Mouse (Mus musculus) CH12.LX (cell line): Measurements from ENCODE around the gene Eepd1. TPM values are rescaled to one million over a fixed set of nuclear protein-coding genes. Genes with fewer than 3 reads are reported as not detected.

Experiments used
- DNase-seq: peaks from one replicate; pipeline ENCODE4 v3.0.0-alpha.2; 2013; ENCODE audit errors: extremely low read depth
- H3K27ac ChIP-seq: 2 replicates; pipeline ENCODE4 v1.5.1; 2012; ENCODE audit warnings: low read depth, mild to moderate bottlenecking, control low read depth, moderate library complexity; ENCODE audit not compliant: insufficient read depth
- H3K27me3 ChIP-seq: replicated peaks from 2 replicates; pipeline ENCODE3; 2012; ENCODE audit warnings: inconsistent platforms
- H3K36me3 ChIP-seq, 2 experiments: replicated peaks in 1 of 2; 2 replicates each; pipeline versions ENCODE3 to v1.6.1; 2012; ENCODE audit warnings: inconsistent platforms in 1 of 2, low read length in 1 of 2, mild to moderate bottlenecking in 1 of 2, mixed read lengths in 1 of 2, moderate library complexity in 1 of 2; ENCODE audit not compliant: control insufficient read depth in 1 of 2, insufficient read depth in 1 of 2
- H3K4me1 ChIP-seq, 2 experiments: 2 replicates each; pipeline ENCODE4 v1.6.1; 2012; ENCODE audit warnings: inconsistent platforms in 1 of 2, moderate library complexity in 1 of 2; ENCODE audit not compliant: insufficient read depth in 2 of 2, control insufficient read depth in 1 of 2
- H3K4me2 ChIP-seq: 2 replicates; pipeline ENCODE4 v1.6.1; 2012; ENCODE audit warnings: low read depth, mild to moderate bottlenecking, control low read depth; ENCODE audit not compliant: poor library complexity, insufficient read depth, severe bottlenecking
- H3K4me3 ChIP-seq, 3 experiments: fragments of 150-350 bp in 1 of 3; sonication (generic) in 1 of 3; replicated peaks in 1 of 3; 2 replicates each; pipeline versions ENCODE3 to v1.5.1; 2011 to 2012; ENCODE audit warnings: low read depth in 2 of 3, low read length in 2 of 3, mild to moderate bottlenecking in 2 of 3, moderate library complexity in 2 of 3, control low read depth in 1 of 3, improper control_type of control experiment in 1 of 3, inconsistent platforms in 1 of 3, mixed read lengths in 1 of 3; ENCODE audit not compliant: poor library complexity in 1 of 3
- H3K79me2 ChIP-seq: replicated peaks from 2 replicates; pipeline ENCODE4 v1.6.1; 2012; ENCODE audit warnings: mild to moderate bottlenecking, moderate library complexity; ENCODE audit not compliant: control insufficient read depth, poor library complexity, insufficient read depth, severe bottlenecking; ENCODE audit errors: extremely low read depth
- H3K9ac ChIP-seq: 2 replicates; pipeline ENCODE4 v1.6.1; 2012; ENCODE audit warnings: low read depth, mild to moderate bottlenecking, control low read depth, moderate library complexity; ENCODE audit not compliant: insufficient read depth
- H3K9me3 ChIP-seq: replicated peaks from 2 replicates; pipeline ENCODE3; 2012; ENCODE audit warnings: low read length, inconsistent platforms, mixed read lengths
- CHD1 ChIP-seq: IDR thresholded peaks from 2 replicates; pipeline ENCODE4 v1.6.1; 2012; ENCODE audit warnings: low read depth, low read length, improper control_type of control experiment, inconsistent platforms
- CHD2 ChIP-seq: IDR thresholded peaks from 2 replicates; pipeline ENCODE4 v1.6.1; 2011; ENCODE audit warnings: low read length, improper control_type of control experiment
- CTCF ChIP-seq, 2 experiments: IDR thresholded peaks in 1 of 2; conservative IDR thresholded peaks in 1 of 2; 2 replicates each; pipeline ENCODE4 v1.5.1; 2011 to 2012; ENCODE audit warnings: low read depth in 2 of 2, low read length in 2 of 2, improper control_type of control experiment in 1 of 2, inconsistent platforms in 1 of 2, mild to moderate bottlenecking in 1 of 2, moderate library complexity in 1 of 2
- E2F4 ChIP-seq: IDR thresholded peaks from 2 replicates; pipeline ENCODE4 v1.6.1; 2011; ENCODE audit warnings: low read depth, low read length, improper control_type of control experiment; ENCODE audit not compliant: insufficient replicate concordance
- ELF1 ChIP-seq: IDR thresholded peaks from 2 replicates; pipeline ENCODE4 v1.6.1; 2014; ENCODE audit warnings: low read depth, mild to moderate bottlenecking, inconsistent platforms, low read length, improper control_type of control experiment
- EP300 ChIP-seq: IDR thresholded peaks from 2 replicates; pipeline ENCODE4 v1.6.1; 2011; ENCODE audit warnings: low read length, improper control_type of control experiment
- GABPA ChIP-seq: IDR thresholded peaks from 2 replicates; pipeline ENCODE4 v1.6.1; 2012; ENCODE audit warnings: low read depth, low read length, improper control_type of control experiment, inconsistent platforms; ENCODE audit not compliant: insufficient replicate concordance
- HCFC1 ChIP-seq: IDR thresholded peaks from 2 replicates; pipeline ENCODE4 v1.6.1; 2012; ENCODE audit warnings: low read depth, mild to moderate bottlenecking, inconsistent platforms, low read length, improper control_type of control experiment
- IRF4 ChIP-seq: IDR thresholded peaks from 2 replicates; pipeline ENCODE4 v1.6.1; 2014; ENCODE audit warnings: low read depth, mild to moderate bottlenecking, inconsistent platforms, low read length, improper control_type of control experiment
- JUND ChIP-seq: conservative IDR thresholded peaks from 2 replicates; pipeline ENCODE4 v1.6.1; 2011; ENCODE audit warnings: low read depth, low read length, improper control_type of control experiment
- MEF2A ChIP-seq: IDR thresholded peaks from 2 replicates; pipeline ENCODE4 v1.6.1; 2014; ENCODE audit warnings: low read depth, mild to moderate bottlenecking, inconsistent platforms, low read length, improper control_type of control experiment, borderline replicate concordance
- NRF1 ChIP-seq: IDR thresholded peaks from 2 replicates; pipeline ENCODE4 v1.6.1; 2014; ENCODE audit warnings: low read depth, mild to moderate bottlenecking, inconsistent platforms, low read length, improper control_type of control experiment, moderate library complexity
- RCOR1 ChIP-seq: conservative IDR thresholded peaks from 2 replicates; pipeline ENCODE4 v1.6.1; 2012; ENCODE audit warnings: low read depth, mild to moderate bottlenecking, inconsistent platforms, low read length, improper control_type of control experiment
- SIN3A ChIP-seq: IDR thresholded peaks from 2 replicates; pipeline ENCODE4 v1.6.1; 2012; ENCODE audit warnings: low read length, improper control_type of control experiment, inconsistent platforms
- SMC3 ChIP-seq: IDR thresholded peaks from 2 replicates; pipeline ENCODE4 v1.6.1; 2011; ENCODE audit warnings: low read depth, low read length, improper control_type of control experiment
- TCF12 ChIP-seq: IDR thresholded peaks from 2 replicates; pipeline ENCODE4 v1.6.1; 2014; ENCODE audit warnings: low read depth, mild to moderate bottlenecking, inconsistent platforms, low read length, improper control_type of control experiment
- UBTF ChIP-seq: IDR thresholded peaks from 2 replicates; pipeline ENCODE4 v1.6.1; 2012; ENCODE audit warnings: low read depth, mild to moderate bottlenecking, inconsistent platforms, low read length, improper control_type of control experiment, moderate library complexity
- USF1 ChIP-seq: IDR thresholded peaks from 2 replicates; pipeline ENCODE4 v1.6.1; 2014; ENCODE audit warnings: low read depth, mild to moderate bottlenecking, inconsistent platforms, low read length, improper control_type of control experiment
- USF2 ChIP-seq: conservative IDR thresholded peaks from 2 replicates; pipeline ENCODE4 v1.6.1; 2011; ENCODE audit warnings: low read depth, low read length, improper control_type of control experiment
- ZKSCAN1 ChIP-seq: IDR thresholded peaks from 2 replicates; pipeline ENCODE4 v1.6.1; 2012; ENCODE audit warnings: low read depth, inconsistent platforms, low read length, improper control_type of control experiment, borderline replicate concordance
- ZMIZ1 ChIP-seq: IDR thresholded peaks from 2 replicates; pipeline ENCODE4 v1.6.1; 2012; ENCODE audit warnings: low read depth, mild to moderate bottlenecking, inconsistent platforms, low read length, improper control_type of control experiment
- ZNF384 ChIP-seq: IDR thresholded peaks from 2 replicates; pipeline ENCODE4 v1.6.1; 2012; ENCODE audit warnings: low read depth, low read length, improper control_type of control experiment, inconsistent platforms
- dilution Hi-C: fragments of 300-500 bp; cut with MboI; formaldehyde crosslinking; loops from 2 replicates; pipeline ENCODE4 v1.14.3; 2020; ENCODE audit warnings: low sequenced_read_pairs; ENCODE audit not compliant: extremely low pct_unique_long_range_greater_than_20kb, extremely low pct_ligation_motif_present
- in situ Hi-C: fragments of 300-500 bp; cut with MboI; formaldehyde crosslinking; loops from 3 replicates; pipeline ENCODE4 v1.14.3; 2019; ENCODE audit warnings: low sequenced_read_pairs, low pct_ligation_motif_present, low pct_unique_long_range_greater_than_20kb, mixed read lengths
- polyA plus RNA-seq: library from polyadenylated mRNA; unstranded; fragments of >175 nt; gene quantifications from 2 replicates; pipeline ENCODE4 v1.2.1, GENCODE M21; 2012; ENCODE audit warnings: low read depth; ENCODE audit not compliant: insufficient read length
- total RNA-seq, 2 experiments: library from RNA; depleted of rRNA; stranded (reverse); fragments of 300-350 nt in 1 of 2; fragments of >200 nt in 1 of 2; gene quantifications; 2 replicates each; pipeline ENCODE4 v1.2.3; 2012 to 2014

Gene Eepd1
- total and polyA plus RNA-seq, 3 experiments: 1.3 to 2.5 (median 2.2) TPM

DNA sequence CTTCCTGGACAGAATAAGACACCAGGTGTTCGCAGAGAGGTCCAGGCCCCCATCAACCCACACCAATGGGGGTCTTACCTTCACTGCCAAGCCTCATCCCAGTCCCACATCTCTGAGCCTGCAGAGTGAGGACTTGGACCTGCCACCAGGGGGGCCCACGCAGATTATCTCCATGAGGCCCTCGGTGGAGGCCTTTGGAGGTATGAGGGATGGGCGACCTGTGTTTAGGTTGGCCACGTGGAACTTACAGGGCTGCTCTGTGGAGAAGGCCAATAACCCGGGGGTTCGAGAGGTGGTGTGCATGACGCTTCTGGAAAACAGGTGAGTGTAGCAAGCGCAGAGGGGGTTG, 1.6 kb downstream of the Eepd1 start:
- H3K9me3 ChIP-seq: no peaks in the 10 kb centered on the region
- no peaks in the 10 kb centered on the region for H3K79me2 ChIP-seq
- H3K4me2 ChIP-seq: no peak overlapping the region
- TF ChIP-seq USF2 (no peak), CTCF (conservative IDR thresholded peaks at IDR 0.05 in 1 of 2, IDR thresholded peaks at IDR 0.05 in 1 of 2; ENCODE audit: low read depth in 2 of 2, low read length in 2 of 2) (peak in 1 of 2 experiments; percentile 13; a peak in 1 of 4 replicates)
- TF ChIP-seq, all 38 proteins: peak for 1
- H3K4me1 ChIP-seq: peaks cover 6 to 43% of the 10 kb centered on the region in 2 experiments; a peak in 3 of 4 replicates
- DNase-seq: no peak
- in situ Hi-C loops: loop anchor here (10.0 kb wide), 1 partner anchor 102 kb away; no protein-coding TSS in a partner anchor
- no peaks in the 10 kb centered on the region for H3K27me3 ChIP-seq
- no peaks in the 10 kb centered on the region for H3K36me3 ChIP-seq
- no peak overlapping the region for H3K27ac ChIP-seq
- H3K4me3 ChIP-seq: peak overlapping the region in 1 of 3 experiments; percentile 13
- dilution Hi-C loops: no loop called here
- no peak overlapping the region for H3K9ac ChIP-seq

DNA sequence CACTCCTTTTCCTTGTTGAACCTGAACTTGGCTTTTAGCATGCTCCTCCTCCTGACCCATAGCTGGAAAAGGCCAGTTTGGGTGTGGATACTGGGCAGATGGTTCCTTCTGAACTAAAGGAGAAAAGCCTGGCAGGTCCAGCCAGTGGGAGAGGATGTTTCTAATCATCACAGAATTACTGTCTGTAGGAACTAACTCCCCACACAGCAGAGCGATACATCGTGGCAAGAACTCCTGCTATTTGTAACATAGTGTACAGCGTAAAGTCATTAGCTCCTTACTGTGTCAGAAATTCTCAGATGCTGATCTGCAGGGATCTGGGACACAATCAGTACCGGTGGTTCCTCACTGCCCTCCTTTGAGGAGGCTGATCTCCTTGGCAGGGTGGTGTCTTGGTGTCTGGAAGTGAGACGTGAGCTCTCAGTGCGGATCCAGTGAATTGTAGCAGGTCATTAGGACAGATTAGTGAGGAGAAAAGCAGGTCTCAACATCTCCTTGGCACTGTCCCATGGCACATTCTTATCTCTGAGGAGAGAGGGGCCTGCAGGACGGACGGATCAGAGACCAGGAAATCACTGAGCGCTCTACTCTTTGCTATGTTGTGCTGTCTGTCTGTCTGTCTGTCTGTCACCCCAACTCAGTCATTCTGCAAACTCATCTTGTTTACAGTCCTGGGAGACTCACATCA, 2.7 kb downstream of the Eepd1 start:
- Histone ChIP-seq H3K9me3 (no peaks in the 10 kb centered on the region), H3K9ac (no peak overlapping the region), H3K79me2 (no peaks in the 10 kb centered on the region), H3K27ac (no peak overlapping the region), H3K4me1 (peaks cover 6 to 38% of the 10 kb centered on the region in 2 experiments; a peak in 3 of 4 replicates), H3K36me3 (peaks cover 0 to 5% of the 10 kb centered on the region in 2 experiments), H3K4me3 (peak overlapping the region in 1 of 3 experiments; percentile 11), H3K4me2 (no peak overlapping the region), H3K27me3 (no peaks in the 10 kb centered on the region)
- in situ Hi-C loops: loop anchor here (10.0 kb wide), 1 partner anchor 101 kb away; no protein-coding TSS in a partner anchor
- TF ChIP-seq MEF2A: no peak
- no peak for TF ChIP-seq UBTF
- TF ChIP-seq SIN3A: no peak
- TF ChIP-seq E2F4: no peak
- TF ChIP-seq USF1: no peak
- no peak for DNase-seq
- dilution Hi-C loops: no loop called here

DNA sequence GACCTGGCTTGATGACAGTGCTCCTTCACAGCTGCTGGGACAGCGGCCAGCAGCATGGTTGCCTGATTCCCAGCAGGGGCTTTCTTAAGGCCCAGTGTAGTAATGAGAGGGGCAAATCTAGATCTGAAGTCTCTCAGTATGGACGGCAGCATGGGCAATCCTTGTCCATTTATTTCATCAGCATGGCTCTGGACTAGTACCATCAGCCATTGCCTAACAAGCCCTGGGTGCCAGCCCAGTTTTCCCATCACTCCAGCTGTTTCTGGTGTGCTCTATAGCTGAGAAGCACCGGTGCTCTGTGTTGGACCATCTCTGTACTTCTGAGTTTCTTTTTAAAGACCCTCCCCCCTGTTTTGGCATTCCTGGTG, 3.3 kb downstream of the Eepd1 start:
- dilution Hi-C loops (no loop called here), in situ Hi-C loops (loop anchor here (10.0 kb wide), 1 partner anchor 100 kb away; no protein-coding TSS in a partner anchor)
- peaks cover 0 to 5% of the 10 kb centered on the region in 2 experiments for H3K36me3 ChIP-seq
- DNase-seq: no peak
- no peak overlapping the region for H3K27ac ChIP-seq
- H3K4me3 ChIP-seq: no peak overlapping the region
- H3K79me2 ChIP-seq: no peaks in the 10 kb centered on the region
- no peaks in the 10 kb centered on the region for H3K9me3 ChIP-seq
- H3K4me1 ChIP-seq: peaks cover 6 to 38% of the 10 kb centered on the region in 2 experiments; a peak in 3 of 4 replicates
- no peak overlapping the region for H3K4me2 ChIP-seq
- no peaks in the 10 kb centered on the region for H3K27me3 ChIP-seq
- TF ChIP-seq CHD2 (no peak), UBTF (no peak), ZKSCAN1 (no peak), SMC3 (no peak), GABPA (no peak), ZNF384 (no peak), ELF1 (no peak), HCFC1 (no peak), TCF12 (no peak), IRF4 (no peak), CHD1 (no peak), JUND (no peak), NRF1 (no peak), ZMIZ1 (no peak), RCOR1 (no peak), EP300 (no peak), MEF2A (no peak)
- no peak overlapping the region for H3K9ac ChIP-seq
